Mouse (Mus musculus): ENCODE measurements around the gene Gm8909.
"Not testable (repeated sequence)": the region's sequence is repeated elsewhere in the genome, so short reads cannot be mapped to it uniquely, and the experiment has no call there.

Gene Gm8909

DNA sequence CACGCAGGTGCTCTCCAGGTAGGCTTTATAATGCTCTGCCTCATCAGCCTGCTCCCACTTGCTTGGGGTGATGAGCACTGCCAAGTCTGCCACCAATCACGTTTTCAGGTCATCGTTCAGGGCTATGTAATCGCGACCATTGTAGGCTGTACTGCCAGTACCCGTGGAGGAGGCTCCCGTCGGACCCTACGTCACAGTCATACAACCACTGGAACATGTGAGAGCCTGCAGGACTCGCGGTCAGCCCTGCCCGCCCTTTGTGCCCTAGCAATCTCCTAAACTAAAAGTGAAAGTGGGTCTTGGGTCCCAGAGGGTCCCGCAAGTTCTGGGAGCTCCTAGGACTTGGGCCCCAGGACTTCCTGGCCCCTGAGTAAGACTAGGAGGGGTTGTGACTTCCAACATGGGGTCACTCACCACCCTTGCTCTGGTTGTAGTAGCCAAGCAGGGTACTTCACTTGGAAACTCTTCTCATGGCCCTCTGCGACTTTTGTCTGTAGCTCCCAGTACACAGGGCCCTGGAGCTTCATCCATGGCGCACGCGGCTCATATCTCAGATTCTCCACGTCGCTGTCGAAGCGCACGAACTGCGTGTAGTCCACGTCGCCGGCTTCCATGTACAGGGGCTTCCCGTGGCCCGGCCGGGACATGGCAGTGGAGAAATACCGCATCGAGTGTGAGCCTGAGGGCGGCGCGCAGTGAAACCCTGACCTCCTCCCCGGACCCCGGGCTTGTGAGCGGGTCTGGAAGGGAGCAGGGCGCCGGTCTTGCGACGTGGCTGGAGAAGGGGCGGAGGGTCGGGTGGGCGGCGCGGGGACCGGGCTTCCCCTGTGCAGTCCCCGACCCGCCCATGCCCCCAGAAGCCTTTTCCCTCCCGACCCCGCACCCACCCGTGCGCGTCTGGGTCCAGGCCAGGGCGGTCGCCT is 6.9 kb downstream of the Gm8909 start:
- no peak for DNase-seq (ENCODE audit: low read depth, low spot score)

DNA sequence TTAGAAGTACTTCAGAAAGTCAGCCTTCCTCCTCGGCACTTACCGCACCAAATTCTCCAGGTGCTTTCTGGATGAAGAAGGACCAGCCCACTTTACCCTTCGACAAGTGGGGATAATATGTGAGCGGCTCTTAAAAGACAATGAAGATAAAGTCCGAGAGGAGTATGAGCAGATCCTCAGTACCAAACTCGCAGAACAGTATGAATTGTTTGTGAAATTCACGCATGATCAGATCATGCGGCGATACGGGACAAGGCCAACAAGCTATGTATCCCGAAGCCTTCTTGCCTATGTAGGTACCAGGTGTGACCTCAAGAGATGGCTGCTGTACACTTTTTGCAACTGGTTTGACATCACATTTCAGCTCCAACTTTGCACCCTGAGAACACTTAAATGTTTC is 10.1 kb downstream of the Gm8909 start:
- DNase-seq (ENCODE audit: low read depth, low spot score) = not testable (repeated sequence)

DNA sequence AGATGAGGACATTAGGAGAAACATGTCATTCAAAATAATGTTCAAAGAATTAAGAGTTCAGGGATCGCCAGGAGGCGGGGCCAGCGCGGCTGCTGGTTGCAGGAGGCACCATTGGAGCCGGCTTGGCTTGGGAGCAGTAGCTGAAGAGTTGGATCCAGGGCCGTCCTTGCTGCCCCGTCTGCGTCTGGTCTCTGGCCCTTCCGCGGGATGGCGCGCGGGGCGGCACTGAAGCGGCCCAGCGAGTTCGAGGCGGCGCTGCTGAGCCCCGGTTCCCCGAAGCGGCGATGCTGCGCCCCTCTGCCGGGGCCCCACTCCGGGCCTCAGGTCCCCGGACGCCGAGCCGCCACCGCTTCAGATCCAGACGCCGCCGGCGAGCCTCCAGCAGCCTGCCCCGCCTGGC is 10.6 kb downstream of the Gm8909 start:
- not testable (repeated sequence) for DNase-seq (ENCODE audit: low read depth, low spot score)

GRCm38 (mm10) chr17:36154271-36155149 is 13.8 kb downstream of the Gm8909 start:
- DNase-seq (ENCODE audit: low read depth, low spot score) = no peak

DNA sequence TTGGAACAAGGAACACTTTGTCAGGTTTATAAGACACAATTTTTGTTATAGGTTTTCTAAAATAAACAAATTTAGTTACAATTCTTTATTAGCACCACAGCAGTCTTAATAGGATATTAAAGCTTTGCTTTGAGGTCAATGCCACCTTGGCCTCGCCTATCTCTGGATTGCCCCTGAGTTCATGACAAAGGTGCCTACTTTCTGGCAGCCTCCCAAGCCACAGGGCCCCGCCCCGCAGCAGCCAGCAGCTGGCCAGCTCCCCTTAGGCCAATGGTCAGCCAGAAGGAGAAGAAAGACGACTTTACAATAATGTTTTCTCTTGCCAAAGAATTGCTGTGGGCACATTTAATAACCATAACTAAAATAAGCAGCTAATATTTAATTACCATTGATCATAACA is 17.1 kb downstream of the Gm8909 start:
- DNase-seq (ENCODE audit: low read depth, low spot score) = not testable (repeated sequence)

- not testable (repeated sequence) for DNase-seq (ENCODE audit: low read depth, low spot score)
Observed at GRCm38 (mm10) chr17:36148468-36148867, 19.9 kb downstream of the Gm8909 start.

GRCm38 (mm10) chr17:36146937-36147336 is 21.4 kb downstream of the Gm8909 start:
- DNase-seq (ENCODE audit: low read depth, low spot score) = not testable (repeated sequence)

DNA sequence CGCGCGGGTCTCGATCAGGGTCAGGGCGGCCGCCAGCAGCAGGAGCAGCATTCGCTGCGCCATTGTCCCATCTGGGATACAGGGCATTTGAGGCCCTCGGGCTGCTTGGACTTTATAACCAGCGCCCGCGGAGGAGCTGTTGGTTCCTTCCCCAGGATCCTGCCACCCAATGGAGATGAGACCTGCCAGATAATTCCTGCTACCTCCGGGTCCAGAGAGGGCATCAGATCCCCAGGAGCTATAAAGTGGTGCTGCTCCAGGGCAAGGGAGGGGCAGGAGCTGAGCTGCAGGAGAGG is 22.5 kb downstream of the Gm8909 start:
- DNase-seq (ENCODE audit: low read depth, low spot score) = not testable (repeated sequence)

DNA sequence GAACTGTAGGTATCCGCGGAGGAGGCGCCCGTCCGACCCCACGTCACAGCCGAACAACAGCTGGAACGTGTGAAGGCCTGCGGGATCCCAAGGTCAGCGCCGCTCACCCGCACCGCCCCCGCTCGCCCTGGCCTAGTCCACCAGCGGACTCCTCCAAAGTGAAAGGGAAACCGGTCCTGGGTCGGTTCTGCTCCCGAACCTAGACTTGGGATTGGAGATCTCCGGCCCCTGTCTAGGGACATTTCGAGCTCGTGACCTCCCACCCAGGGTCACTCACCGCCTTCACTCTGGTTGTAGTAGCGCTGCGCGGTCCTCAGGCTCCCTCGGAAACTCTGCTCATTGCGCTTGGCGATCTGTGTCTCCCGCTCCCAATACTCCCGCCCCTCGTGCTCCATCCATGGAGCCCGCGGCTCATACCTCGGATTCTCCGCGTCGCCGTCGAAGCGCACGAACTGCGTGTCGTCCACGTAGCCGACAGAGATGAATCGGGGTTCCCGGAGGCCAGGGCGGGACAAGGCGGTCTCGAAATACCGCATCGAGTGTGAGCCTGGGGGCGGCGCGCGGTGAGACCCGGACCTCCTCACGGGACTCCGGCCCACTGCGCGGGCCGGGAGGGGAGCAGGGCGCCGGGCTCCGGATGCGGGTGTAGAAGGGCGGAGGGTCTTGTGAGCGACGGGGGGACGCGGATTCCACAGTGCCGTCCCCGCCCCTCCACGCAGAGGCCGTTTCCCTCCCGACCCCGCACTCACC is 23.1 kb downstream of the Gm8909 start:
- no peak for DNase-seq (ENCODE audit: low read depth, low spot score)

- DNase-seq (ENCODE audit: low read depth, low spot score) = not testable (repeated sequence)
Observed at GRCm38 (mm10) chr17:36136299-36136848, 32.0 kb downstream of the Gm8909 start.

DNA sequence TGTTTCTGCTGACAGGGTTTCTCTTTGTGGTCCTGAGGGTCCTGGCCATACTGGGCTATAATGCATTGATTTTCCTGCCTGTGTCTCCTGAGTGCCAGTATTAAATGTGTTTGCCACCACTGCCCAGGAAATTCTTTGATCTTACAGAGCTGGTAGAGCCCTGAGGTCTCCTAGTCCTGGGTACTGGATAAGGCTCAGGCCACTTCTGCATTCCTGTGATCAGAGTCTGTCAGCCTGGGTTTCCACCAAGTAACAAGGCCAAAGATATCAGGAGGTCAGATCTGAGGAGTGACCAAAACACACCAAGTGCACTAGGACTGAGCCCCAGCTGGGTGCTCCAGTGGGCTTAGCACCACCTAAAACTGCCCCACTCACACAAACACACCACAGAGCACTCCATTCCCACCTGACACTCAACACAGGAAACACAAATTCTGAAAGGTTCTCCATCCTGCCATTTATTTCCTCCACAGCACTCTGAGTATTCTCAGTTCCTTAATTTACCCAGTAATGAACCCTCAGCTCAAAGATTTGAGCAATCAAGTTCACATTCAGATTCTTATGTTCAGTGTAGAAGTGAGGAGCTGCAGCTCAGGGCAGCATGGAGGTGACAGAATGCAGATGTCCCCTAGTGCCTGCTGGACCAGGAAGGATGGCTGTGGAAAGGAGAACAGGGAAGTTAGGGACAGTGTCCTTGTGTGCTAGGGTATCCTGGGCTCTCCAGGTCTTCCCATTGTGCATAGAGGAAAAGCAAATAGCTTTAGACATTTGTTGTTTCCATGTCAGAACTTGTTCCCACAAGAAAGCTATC is 32.7 kb downstream of the Gm8909 start:
- DNase-seq (ENCODE audit: low read depth, low spot score) = not testable (repeated sequence)

- DNase-seq (ENCODE audit: low read depth, low spot score) = no peak
Observed at GRCm38 (mm10) chr17:36131516-36132265, 36.6 kb downstream of the Gm8909 start.

DNA sequence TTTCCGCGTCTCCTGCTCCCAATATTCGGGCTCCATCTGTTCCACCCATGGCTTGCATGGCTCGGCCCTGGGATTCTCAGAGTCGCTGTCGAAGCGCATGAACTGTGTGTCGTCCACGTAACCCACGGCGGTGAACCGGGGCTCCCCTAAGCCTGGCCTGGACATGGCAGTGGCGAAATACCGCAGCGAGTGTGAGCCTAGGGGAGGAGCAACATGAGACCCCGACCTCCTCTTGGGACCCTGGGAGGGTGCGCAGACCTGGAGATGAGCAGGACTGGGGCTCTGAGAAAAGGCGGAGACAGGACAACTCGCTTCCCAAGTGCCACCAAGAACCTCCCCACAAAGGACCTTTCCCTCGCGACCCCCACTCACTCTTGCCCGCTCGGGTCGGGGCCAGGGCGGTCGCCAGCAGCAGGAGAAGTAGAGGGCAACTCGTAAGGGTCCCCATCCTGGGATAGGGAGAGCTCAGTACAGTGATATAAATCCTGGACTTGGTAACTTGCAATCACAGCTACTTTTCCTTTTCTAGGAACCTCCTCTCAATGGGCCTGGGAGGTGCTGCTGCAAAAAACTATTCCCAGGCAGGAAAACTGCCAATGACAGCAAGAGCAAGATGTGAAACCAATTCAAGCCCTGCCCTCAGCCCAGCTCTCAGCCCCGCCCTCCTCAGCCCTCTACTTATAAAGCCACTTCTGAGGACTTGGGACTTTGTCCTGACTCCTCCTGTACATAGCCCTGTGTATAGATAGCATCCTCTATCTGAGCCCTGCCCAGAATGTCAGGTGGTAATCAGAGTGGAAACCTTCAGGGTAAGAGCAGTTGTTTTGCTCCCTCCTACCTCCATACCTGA is 39.1 kb downstream of the Gm8909 start, which contains the start of gene Gm7030:
Gm7030 (minus strand) TSS at position 458 of the 850 bp plus-strand sequence.
- not testable (repeated sequence) for DNase-seq (ENCODE audit: low read depth, low spot score)

DNA sequence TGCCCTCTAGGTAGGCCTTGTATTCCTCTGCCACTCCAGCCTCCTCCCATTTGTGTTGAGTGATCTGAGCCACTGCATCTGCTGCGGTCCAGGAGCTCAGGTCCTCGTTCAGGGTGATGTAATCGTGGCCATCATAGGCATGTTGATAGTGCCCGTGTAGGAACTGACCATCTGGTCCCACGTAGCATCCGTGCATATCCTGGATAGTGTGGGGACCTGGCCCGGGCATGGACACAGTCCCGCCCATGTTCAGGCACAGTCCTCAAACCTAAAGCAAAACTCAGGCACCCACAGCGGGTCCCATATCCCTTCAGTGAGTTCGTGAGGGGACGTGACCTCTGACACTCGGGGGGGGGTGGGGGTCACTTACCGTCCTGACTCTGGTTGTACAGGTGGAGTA is 39.8 kb downstream of the Gm8909 start:
- not testable (repeated sequence) for DNase-seq (ENCODE audit: low read depth, low spot score)

DNA sequence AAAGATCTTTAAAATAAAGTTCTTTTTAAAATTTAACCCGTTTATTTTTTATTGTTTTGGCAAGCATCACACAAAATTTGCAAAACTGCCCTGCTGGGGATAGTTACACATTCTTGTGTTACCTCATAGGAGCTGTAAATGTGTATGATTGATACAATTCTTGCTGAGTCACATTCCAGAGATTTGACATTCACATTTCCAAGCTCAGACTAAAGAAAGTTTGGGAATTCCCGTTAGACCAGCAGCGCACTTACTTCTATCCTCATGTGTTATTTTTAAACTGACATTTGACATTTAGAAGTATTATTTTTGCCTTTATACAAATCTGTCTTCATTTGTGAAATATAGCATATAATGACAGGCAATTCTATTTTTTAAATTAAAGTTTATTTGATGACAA is 44.2 kb downstream of the Gm8909 start:
- DNase-seq (ENCODE audit: low read depth, low spot score) = not testable (repeated sequence)

GRCm38 (mm10) chr17:36121352-36122020 is 46.9 kb downstream of the Gm8909 start, which contains the start of gene Gm19684:
Gene Gm19684, plus strand, starts transcription at chr17:36121678.
- DNase-seq (ENCODE audit: low read depth, low spot score) = not testable (repeated sequence)

GRCm38 (mm10) chr17:36120839-36121238 is 47.5 kb downstream of the Gm8909 start:
- DNase-seq (ENCODE audit: low read depth, low spot score) = not testable (repeated sequence)

DNA sequence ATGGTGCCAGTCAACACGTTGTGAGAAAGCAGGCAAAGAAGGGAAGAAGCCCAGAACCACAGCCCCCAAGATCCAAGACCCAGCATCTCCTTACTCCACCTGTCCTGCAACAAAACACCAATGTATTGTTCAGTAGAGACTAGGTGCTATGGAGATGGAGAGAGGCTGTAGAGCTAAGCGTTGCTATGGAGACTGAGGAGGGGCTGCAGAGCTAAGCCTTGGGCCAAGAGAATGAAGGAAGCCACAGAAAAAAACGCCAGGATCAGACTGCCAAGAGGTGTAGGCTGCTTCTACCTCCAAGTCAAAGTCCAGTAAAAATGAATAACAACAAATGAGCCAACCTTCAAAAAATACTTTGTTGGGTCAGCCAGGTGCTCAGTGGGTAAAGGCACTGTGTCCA is 51.8 kb downstream of the Gm8909 start:
- not testable (repeated sequence) for DNase-seq (ENCODE audit: low read depth, low spot score)
